Mouse (Mus musculus) hindbrain, embryonic 13.5 days (tissue): ENCODE data around the gene Cbarp. TPM values are rescaled to one million over a fixed set of nuclear protein-coding genes. Genes with fewer than 3 reads are reported as not detected.

Experiments
- ATAC-seq: fragments of 200-750 bp; cut with Nextera tagmentation; 2 replicates; pipeline ENCODE4 v1.8.0; 2017; ENCODE audit warnings: moderate TSS enrichment; ENCODE audit not compliant: low FRiP score
- H3K27ac ChIP-seq: fragments of 300-500 bp; sonication (generic); 2 replicates; pipeline ENCODE4 v1.5.1; 2015; ENCODE audit warnings: inconsistent platforms, mild to moderate bottlenecking, moderate library complexity
- H3K27me3 ChIP-seq: fragments of 300-500 bp; sonication (generic); 2 replicates; pipeline ENCODE4 v1.6.1; 2015; ENCODE audit warnings: mild to moderate bottlenecking, inconsistent platforms
- H3K36me3 ChIP-seq: fragments of 300-500 bp; sonication (generic); 2 replicates; pipeline ENCODE4 v1.6.1; 2015; ENCODE audit warnings: mild to moderate bottlenecking, inconsistent platforms
- H3K4me1 ChIP-seq: fragments of 300-500 bp; sonication (generic); replicated peaks from 2 replicates; pipeline ENCODE4 v1.6.1; 2015; ENCODE audit warnings: inconsistent platforms
- H3K4me2 ChIP-seq: fragments of 300-500 bp; sonication (generic); 2 replicates; pipeline ENCODE4 v1.6.1; 2015; ENCODE audit warnings: inconsistent platforms, mild to moderate bottlenecking, moderate library complexity
- H3K4me3 ChIP-seq: fragments of 300-500 bp; sonication (generic); 2 replicates; pipeline ENCODE4 v1.5.1; 2015; ENCODE audit warnings: mild to moderate bottlenecking, inconsistent platforms
- H3K9ac ChIP-seq: fragments of 300-500 bp; sonication (generic); 2 replicates; pipeline ENCODE4 v1.6.1; 2015; ENCODE audit warnings: mild to moderate bottlenecking, inconsistent platforms
- H3K9me3 ChIP-seq: fragments of 300-500 bp; sonication (generic); 2 replicates; pipeline ENCODE4 v1.6.1; 2016; ENCODE audit warnings: inconsistent platforms
- WGBS: fragments of 180-500 bp; shearing (Covaris S2); methylation state at CpG from one replicate; pipeline ENCODE4 v1.1.7; 2015; 5-methylcytosine and 5-hydroxymethylcytosine counted together
- polyA plus RNA-seq: library from polyadenylated mRNA; unstranded; fragments of >200 nt; fragmentation: Nextera tagmentation; extraction: Ambion mirVana; gene quantifications from 2 replicates; pipeline ENCODE4 v1.2.1, GENCODE M21; 2015

Cbarp gene
- polyA plus RNA-seq, 1 experiment from 2014 or later = 57.4 TPM

DNA sequence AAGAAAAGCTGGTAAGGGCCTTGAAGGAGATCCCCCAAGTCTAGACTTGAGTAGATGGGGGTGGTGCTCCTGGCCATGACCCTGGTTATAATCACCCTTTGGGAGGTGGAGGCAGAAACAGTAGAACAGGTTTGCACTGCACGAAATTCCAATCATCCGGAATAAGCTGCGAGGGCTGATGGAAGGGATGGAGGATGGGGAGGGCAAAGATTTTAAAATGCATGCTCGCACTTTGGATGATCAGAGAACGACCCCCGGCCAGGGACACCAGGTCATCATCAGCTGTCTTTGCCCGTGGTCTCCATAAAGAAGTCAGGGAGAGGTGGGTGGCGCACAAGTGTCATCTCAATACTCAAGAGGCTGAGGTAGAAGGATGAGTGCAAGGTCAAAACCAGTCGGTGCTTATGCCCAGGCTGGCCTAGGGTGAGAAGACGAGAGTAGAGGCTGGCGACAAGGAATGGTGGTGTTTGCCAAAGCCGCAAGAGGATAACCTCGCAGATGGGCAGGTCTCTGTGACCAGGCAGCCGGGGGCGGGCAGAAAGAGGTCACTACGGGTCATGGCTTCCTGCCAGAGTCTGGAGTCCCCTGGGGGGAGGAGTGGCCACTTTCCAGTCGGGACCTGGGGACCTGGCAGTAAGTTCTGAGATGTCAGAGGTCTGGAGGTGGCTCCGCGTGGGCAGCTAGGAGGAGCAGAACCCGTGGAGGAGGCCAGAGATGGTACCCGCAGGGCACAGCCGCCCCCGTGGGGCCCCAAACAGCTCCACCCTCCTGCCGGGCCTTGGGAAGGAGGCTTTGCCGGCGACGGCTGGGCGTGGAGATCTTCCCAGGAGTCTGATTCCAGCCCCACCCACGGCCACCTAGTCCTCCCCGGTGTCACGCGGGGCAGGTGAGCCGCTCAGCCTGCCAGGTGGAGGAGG lies 20.1 kb upstream of the Cbarp start:
- H3K4me3 ChIP-seq = peak overlapping the region; percentile 42
- peaks cover 20% of the 10 kb centered on the region for H3K36me3 ChIP-seq
- H3K9ac ChIP-seq = peak overlapping the region; percentile 61
- ATAC-seq = no peak
- no peaks in the 10 kb centered on the region for H3K9me3 ChIP-seq
- peaks cover 77% of the 10 kb centered on the region for H3K4me1 ChIP-seq
- 2% methylated on average over 32 of the region's 33 CpGs for WGBS
- H3K27me3 ChIP-seq = 0 out of 2 replicates have a peak, but pooled peaks cover 5% of the 10 kb centered on the region
- peak overlapping the region; percentile 94 for H3K27ac ChIP-seq
- peak overlapping the region; percentile 70 for H3K4me2 ChIP-seq

DNA sequence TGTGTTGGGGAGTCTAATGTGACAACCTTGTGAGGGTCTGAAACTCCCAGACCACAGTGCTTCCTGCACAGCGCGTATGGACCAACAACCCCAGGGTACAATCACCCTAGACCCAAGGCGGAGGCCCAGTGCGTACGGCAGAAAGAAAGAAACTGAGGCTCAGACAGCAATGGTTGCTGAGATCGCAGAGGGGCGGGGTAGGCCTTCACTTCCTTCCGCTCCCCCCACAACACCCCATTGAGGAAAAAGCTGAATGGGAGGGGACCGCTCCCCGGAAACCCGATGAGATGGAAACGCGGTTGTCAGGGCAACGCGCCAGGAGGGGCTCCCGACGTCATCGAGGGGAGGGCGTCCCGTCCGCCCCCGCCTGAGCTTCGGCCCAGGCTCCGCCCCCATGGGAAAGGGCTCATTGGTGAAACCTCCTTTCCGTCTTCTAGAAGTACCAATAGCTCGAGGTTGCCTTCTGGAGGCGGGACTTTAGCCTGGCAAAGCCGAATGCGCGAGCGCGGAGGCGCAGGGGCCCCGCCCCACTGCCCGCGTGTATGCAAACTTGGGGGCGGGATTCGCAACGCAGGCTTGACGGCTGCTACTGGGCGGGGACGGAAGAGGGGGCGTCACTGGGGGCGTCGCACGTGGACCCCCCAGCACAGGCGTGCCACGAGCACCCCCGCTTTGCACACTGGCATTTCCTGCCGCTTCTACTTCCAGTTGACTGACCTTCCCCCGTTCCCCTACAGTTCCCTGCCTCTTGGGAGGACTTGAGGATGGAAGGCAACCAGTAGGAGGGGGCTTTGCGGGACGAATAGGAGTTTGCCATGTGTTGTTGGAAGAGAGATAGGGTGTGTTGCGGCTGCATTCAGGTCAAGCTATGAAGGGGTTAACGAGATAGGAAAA lies 19.2 kb upstream of the Cbarp start:
- peak overlapping the region; percentile 70 for H3K4me2 ChIP-seq
- 0 out of 2 replicates have a peak, but pooled peaks cover 5% of the 10 kb centered on the region for H3K27me3 ChIP-seq
- peak overlapping the region; percentile 42 for H3K4me3 ChIP-seq
- H3K4me1 ChIP-seq = peaks cover 79% of the 10 kb centered on the region
- peak overlapping the region; percentile 68 for H3K9ac ChIP-seq
- H3K9me3 ChIP-seq = no peaks in the 10 kb centered on the region
- peak overlapping the region; percentile 94 for H3K27ac ChIP-seq
- ATAC-seq = peak; percentile 87
- peaks cover 29% of the 10 kb centered on the region for H3K36me3 ChIP-seq
- WGBS = under 1% methylated on average over 55 of the region's 55 CpGs

DNA sequence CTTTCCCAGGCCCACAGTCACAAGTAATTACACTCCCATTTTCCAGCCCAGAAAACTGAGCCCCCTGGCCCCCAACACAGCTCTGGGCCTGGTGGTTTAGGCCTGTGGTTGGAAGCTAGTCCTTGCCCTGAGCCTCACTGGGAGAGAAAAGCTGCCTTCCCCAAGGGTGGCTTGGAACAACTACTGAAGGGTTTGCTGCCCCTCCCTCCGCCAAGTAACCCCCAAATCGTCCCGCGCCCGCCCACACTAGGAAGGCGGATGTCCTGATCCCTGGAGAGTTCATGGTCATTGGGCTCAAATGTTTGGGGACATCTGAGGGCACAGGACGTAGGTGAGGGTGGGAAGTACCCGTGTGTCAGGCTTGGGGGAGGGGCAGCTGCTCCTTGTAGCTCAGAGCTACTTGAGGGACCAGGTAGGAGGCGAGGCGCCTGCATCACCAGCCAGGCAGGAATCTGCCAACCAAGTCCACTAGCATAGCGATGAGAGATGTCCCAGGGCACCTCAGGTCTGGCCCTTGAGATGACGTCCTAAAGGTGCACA lies 18.5 kb upstream of the Cbarp start:
- peak overlapping the region; percentile 42 for H3K4me3 ChIP-seq
- H3K9ac ChIP-seq = peak overlapping the region; percentile 68
- 8% methylated on average over 12 of the region's 12 CpGs for WGBS
- H3K4me2 ChIP-seq = peak overlapping the region; percentile 70
- peaks cover 36% of the 10 kb centered on the region for H3K36me3 ChIP-seq
- peak overlapping the region; percentile 94 for H3K27ac ChIP-seq
- H3K27me3 ChIP-seq = 0 out of 2 replicates have a peak, but pooled peaks cover 5% of the 10 kb centered on the region
- no peaks in the 10 kb centered on the region for H3K9me3 ChIP-seq
- peaks cover 79% of the 10 kb centered on the region for H3K4me1 ChIP-seq
- ATAC-seq = peak; percentile 2; the same call in 1 of the 2 replicates

DNA sequence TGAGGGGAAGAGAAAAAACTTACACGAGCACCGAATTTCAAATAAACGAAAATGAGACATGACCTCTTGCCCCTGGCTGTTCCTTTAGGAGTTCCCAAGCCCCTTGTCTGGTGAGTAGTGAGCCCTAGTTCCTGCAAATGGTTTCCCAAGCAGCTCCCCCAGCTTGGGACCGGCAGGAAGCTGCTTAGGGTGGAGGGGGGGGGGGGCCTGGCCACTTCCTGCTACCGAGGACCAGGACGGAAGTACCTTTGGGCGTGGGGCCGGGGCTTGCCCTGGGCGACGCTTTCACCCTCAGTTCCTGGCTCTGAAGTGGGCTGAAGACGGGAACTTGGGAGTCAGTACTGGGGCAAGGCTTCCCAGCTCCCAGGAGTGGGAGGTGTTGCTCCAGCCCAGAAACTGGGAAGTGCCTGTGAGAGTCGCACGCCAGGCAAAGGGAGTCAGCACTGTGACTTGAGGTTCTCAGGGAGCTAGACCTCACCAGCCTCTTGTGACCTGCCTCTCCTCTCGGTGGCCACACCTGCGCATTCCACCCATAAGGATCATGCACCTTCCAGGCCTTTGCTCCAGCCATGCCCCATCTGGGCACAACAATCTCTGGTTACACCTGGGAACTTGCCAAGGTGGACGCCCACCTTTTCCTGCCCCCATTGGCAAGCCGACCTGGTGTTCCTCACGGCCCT lies 17.8 kb upstream of the Cbarp start:
- peaks cover 43% of the 10 kb centered on the region for H3K36me3 ChIP-seq
- peak overlapping the region; percentile 68 for H3K9ac ChIP-seq
- H3K4me1 ChIP-seq = peaks cover 80% of the 10 kb centered on the region

DNA sequence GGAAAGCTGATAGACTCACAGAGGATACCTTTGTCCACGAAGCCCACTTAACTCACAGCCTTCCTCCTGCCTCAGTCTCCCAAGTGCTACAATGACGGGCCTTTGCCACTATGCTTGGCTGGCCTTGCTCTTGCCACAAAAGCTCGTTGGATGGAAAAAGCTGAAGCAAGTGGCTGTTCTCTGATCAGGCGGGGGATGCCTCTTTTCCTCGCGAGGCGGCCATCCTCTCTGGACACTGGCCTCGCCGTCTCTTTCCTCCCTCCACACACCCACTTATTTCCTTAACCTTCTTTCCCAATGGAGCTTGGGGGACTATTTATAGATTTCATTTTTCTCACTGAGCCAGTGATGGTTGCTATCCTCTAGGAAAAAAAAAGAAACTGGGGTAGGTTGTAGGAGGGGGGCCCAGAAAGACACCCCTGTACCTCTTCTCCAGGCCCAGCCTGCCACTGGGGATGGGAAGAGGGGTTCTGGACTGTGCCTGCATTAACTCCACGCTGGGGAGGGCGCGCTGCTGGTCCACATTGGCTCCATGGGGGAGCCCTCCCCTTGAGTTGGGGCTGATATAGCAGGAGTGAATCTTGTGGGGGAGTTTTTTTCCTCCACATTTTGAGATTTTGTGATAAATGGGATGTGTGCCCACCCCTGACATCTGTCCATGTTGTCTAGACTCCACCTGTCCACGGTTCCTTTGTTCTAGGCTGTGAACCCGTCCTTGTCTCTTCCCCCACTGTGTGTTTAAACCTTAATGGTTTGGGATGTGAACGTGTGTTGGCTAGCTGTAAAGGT lies 16.7 kb upstream of the Cbarp start:
- Histone ChIP-seq H3K9me3 (no peaks in the 10 kb centered on the region), H3K4me2 (no peak overlapping the region), H3K27me3 (no peaks in the 10 kb centered on the region), H3K36me3 (peaks cover 54% of the 10 kb centered on the region), H3K4me1 (peaks cover 92% of the 10 kb centered on the region), H3K27ac (peak overlapping the region; percentile 94), H3K9ac (peak overlapping the region; percentile 59), H3K4me3 (0 out of 2 replicates have a peak overlapping the region, but pooled peaks have one; percentile 3)
- WGBS = 49% methylated on average over 15 of the region's 15 CpGs
- ATAC-seq = no peak

More for the DNA sequence above, 17.8 kb upstream of the Cbarp start:
- H3K27me3 ChIP-seq = 0 out of 2 replicates have a peak, but pooled peaks cover 5% of the 10 kb centered on the region
- 15% methylated on average over 18 of the region's 18 CpGs for WGBS
- H3K27ac ChIP-seq = peak overlapping the region; percentile 94
- H3K4me3 ChIP-seq = no peak overlapping the region
- ATAC-seq = no peak
- no peaks in the 10 kb centered on the region for H3K9me3 ChIP-seq
- peak overlapping the region; percentile 70 for H3K4me2 ChIP-seq

DNA sequence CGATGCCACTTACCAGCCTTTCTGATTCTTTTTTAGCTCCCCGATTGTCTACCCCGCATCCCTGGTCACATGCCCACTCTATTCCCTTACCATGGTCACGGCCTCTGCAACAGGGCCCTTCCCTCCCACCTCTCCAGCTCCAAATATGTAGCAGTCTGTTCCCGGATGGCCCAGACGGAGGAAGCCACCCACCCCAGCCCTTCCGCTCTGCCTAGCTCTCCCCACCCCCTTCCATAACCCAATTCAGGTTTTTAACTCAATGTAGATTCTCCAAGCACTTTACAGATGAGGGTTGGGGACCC lies 16.1 kb upstream of the Cbarp start:
- 0 out of 2 replicates have a peak overlapping the region, but pooled peaks have one; percentile 3 for H3K4me3 ChIP-seq
- H3K27ac ChIP-seq = peak overlapping the region; percentile 94
- H3K9me3 ChIP-seq = no peaks in the 10 kb centered on the region
- H3K4me1 ChIP-seq = peaks cover 96% of the 10 kb centered on the region
- H3K36me3 ChIP-seq = peaks cover 60% of the 10 kb centered on the region
- 63% methylated on average over 7 of the region's 7 CpGs for WGBS
- no peak for ATAC-seq
- 0 out of 2 replicates have a peak overlapping the region, but pooled peaks have one; percentile 1 for H3K4me2 ChIP-seq
- H3K9ac ChIP-seq = peak overlapping the region; percentile 5; the same call in 1 of the 2 replicates
- no peaks in the 10 kb centered on the region for H3K27me3 ChIP-seq

DNA sequence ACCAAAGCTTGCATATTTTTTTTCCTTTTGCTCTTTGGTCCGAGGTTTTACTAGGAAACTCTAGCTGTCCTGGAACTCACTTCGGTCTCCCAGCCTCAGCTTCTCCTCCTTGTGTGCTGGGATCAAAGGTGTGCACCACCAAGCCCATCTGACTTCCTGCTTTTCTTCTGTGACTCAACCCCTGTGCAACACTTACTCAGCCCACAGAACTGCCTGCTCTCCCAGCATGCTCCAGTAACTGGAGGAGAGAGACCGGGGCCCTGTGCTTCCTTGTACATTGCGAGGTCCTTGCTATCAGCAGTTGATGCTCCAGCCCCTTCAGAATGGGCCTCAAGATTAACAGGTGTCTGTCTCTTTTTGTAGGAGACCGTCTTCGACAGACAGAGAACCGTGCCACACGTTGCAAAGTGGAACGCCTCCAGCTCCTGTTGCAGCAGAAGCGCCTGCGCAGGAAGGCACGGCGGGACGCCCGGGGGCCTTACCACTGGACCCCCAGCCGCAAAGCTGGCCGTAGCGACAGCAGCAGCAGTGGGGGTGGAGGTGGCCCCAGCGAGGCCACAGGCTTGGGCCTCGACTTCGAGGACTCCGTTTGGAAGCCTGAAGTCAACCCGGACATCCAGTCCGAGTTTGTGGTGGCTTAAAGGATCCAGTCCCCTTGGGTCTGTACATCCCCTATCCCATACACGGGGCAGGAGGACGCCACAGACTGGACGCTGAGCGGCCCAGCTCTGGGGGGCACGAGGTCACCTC lies 15.5 kb upstream of the Cbarp start:
- no peaks in the 10 kb centered on the region for H3K27me3 ChIP-seq
- ATAC-seq = no peak
- H3K4me3 ChIP-seq = no peak overlapping the region
- peaks cover 65% of the 10 kb centered on the region for H3K36me3 ChIP-seq
- no peaks in the 10 kb centered on the region for H3K9me3 ChIP-seq
- peak overlapping the region; percentile 5; the same call in 1 of the 2 replicates for H3K9ac ChIP-seq
- no peak overlapping the region for H3K4me2 ChIP-seq
- H3K27ac ChIP-seq = peak overlapping the region; percentile 94
- peaks cover 94% of the 10 kb centered on the region for H3K4me1 ChIP-seq
- WGBS = 89% methylated on average over 29 of the region's 29 CpGs

DNA sequence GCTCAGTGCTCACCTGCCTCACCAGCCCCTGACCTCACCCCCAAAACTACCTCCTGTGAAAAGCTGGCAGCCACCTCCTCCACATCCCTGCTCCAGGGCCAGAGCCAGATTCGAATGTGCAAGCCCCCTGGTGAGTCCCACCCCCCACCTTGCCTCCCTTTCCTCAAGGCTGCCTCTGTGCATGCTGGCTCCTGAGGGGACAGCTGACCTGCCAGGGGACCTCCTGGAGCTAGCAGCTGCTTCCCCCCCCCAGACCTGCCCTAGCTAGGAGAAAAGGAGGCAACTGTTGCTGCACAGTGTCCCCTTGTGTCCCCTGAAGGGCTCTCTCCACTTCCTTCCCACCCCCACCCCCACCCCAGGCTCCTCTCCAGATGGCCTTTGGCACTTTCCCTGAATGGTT lies 14.6 kb upstream of the Cbarp start:
- H3K4me2 ChIP-seq = no peak overlapping the region; the same call in 1 of the 2 replicates
- peak overlapping the region; percentile 100 for H3K27ac ChIP-seq
- peaks cover 85% of the 10 kb centered on the region for H3K4me1 ChIP-seq
- ATAC-seq = no peak
- no peaks in the 10 kb centered on the region for H3K27me3 ChIP-seq
- peak overlapping the region; percentile 100; the same call in 1 of the 2 replicates for H3K9ac ChIP-seq
- 50% methylated on average over 1 of the region's 1 CpGs for WGBS
- peaks cover 66% of the 10 kb centered on the region for H3K36me3 ChIP-seq
- no peaks in the 10 kb centered on the region for H3K9me3 ChIP-seq
- no peak overlapping the region for H3K4me3 ChIP-seq

DNA sequence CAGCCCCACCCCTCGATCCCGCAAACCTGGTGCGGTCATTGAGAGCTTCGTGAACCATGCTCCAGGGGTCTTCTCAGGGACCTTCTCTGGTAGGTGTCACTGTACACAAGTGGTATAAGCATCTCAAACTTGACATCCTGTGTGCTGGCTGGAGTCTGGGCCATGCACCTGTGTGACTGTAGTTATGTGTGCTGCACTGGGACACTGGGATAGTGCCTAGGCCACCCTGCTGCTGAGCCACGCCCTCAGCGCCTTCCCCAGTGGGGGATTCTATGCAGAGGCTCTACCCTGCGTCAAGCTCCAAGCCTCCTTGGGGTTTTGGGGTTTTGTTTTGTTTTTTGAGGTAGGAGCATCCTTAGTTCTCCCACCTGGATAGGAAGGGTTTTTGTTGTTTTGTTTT lies 13.7 kb upstream of the Cbarp start:
- Histone ChIP-seq H3K4me1 (peaks cover 78% of the 10 kb centered on the region), H3K4me3 (no peak overlapping the region)

DNA sequence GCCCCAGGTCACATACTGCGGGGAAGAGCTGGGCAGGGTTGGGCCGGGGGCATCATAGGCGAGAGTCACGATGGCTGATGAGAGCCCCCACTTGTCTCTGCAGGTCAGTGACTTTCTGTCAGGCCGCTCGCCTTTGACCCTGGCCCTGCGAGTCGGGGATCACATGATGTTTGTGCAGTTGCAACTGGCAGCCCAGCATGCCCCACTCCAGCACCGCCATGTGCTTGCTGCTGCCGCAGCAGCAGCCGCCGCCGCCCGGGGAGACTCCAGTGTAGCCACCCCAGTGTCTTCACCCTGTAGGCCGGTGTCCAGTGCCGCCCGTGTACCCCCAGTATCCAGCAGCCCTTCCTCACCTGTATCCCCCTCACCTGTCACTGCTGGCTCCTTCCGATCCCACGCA lies 13.1 kb upstream of the Cbarp start:
- H3K9me3 ChIP-seq = no peaks in the 10 kb centered on the region
- H3K27ac ChIP-seq = peak overlapping the region; percentile 100
- peaks cover 71% of the 10 kb centered on the region for H3K4me1 ChIP-seq
- ATAC-seq = no peak
- H3K4me3 ChIP-seq = peak overlapping the region; percentile 97
- H3K27me3 ChIP-seq = no peaks in the 10 kb centered on the region
- WGBS = 83% methylated on average over 19 of the region's 19 CpGs
- H3K36me3 ChIP-seq = peaks cover 66% of the 10 kb centered on the region
- H3K4me2 ChIP-seq = peak overlapping the region; percentile 98
- peak overlapping the region; percentile 100 for H3K9ac ChIP-seq

More for the DNA sequence above, 13.7 kb upstream of the Cbarp start:
- no peaks in the 10 kb centered on the region for H3K9me3 ChIP-seq
- peak overlapping the region; percentile 100 for H3K9ac ChIP-seq
- no peak for ATAC-seq
- WGBS = 84% methylated on average over 7 of the region's 7 CpGs
- no peaks in the 10 kb centered on the region for H3K27me3 ChIP-seq
- H3K4me2 ChIP-seq = peak overlapping the region; percentile 98; the same call in 1 of the 2 replicates
- peaks cover 66% of the 10 kb centered on the region for H3K36me3 ChIP-seq
- peak overlapping the region; percentile 100 for H3K27ac ChIP-seq
